Mouse (Mus musculus) spleen, adult 2 months (tissue): ENCODE measurements around the gene Plscr1. TPM values are rescaled to one million over a fixed set of nuclear protein-coding genes. Genes with fewer than 3 reads are reported as not detected.

Experiments used
- DNase-seq, 2 experiments: peaks; one replicate each; pipeline versions ENCODE4 v3.0.0 to v3.0.0-alpha.2; 2012 to 2021; ENCODE audit warnings: low spot score in 2 of 2, low read depth in 1 of 2
- H3K27ac ChIP-seq: fragments of 200-500 bp; 2 replicates; pipeline ENCODE4 v1.5.1; 2012; ENCODE audit warnings: low read length, inconsistent platforms; ENCODE audit not compliant: insufficient read depth
- H3K27me3 ChIP-seq: fragments of 200-500 bp; 2 replicates; pipeline ENCODE4 v1.6.1; 2012; ENCODE audit warnings: mild to moderate bottlenecking, moderate library complexity, low read length, inconsistent platforms; ENCODE audit not compliant: control insufficient read depth, insufficient read depth
- H3K36me3 ChIP-seq: fragments of 200-500 bp; 2 replicates; pipeline ENCODE4 v1.6.1; 2012; ENCODE audit warnings: mild to moderate bottlenecking, low read length, inconsistent platforms; ENCODE audit not compliant: control insufficient read depth, insufficient read depth
- H3K4me1 ChIP-seq: fragments of 200-500 bp; 2 replicates; pipeline ENCODE4 v1.6.1; 2011; ENCODE audit warnings: inconsistent platforms; ENCODE audit not compliant: control insufficient read depth, insufficient read depth, insufficient read length
- H3K4me3 ChIP-seq: fragments of 200-500 bp; 2 replicates; pipeline ENCODE4 v1.5.1; 2011; ENCODE audit warnings: mild to moderate bottlenecking, inconsistent platforms; ENCODE audit not compliant: insufficient read depth, insufficient read length; ENCODE audit errors: extremely low read depth
- CTCF ChIP-seq: fragments of 200-500 bp; IDR thresholded peaks from 2 replicates; pipeline ENCODE4 v1.5.1; 2011; ENCODE audit warnings: mild to moderate bottlenecking, inconsistent platforms; ENCODE audit not compliant: insufficient read depth, insufficient read length, insufficient replicate concordance; ENCODE audit errors: extremely low read depth
- POLR2A ChIP-seq: fragments of 200-500 bp; IDR thresholded peaks from 2 replicates; pipeline ENCODE4 v1.6.1; 2011; ENCODE audit warnings: low read depth, low read length, inconsistent platforms
- WGBS: fragments of 180-500 bp; shearing (Covaris S2); methylation state at CpG from one replicate; pipeline ENCODE4 v1.1.7; 2018; 5-methylcytosine and 5-hydroxymethylcytosine counted together
- polyA plus RNA-seq: library from polyadenylated mRNA; depleted of rRNA; stranded (reverse); fragments of >200 nt; gene quantifications from 2 replicates; pipeline ENCODE4 v1.2.3, GENCODE M21; 2012

Plscr1 gene
- polyA plus RNA-seq, 1 experiment: 3.6 TPM

- 71% methylated on average over 16 of the region's 16 CpGs for WGBS
- TF ChIP-seq POLR2A (no peak), CTCF (no peak)
- Histone ChIP-seq H3K4me3 (no peak overlapping the region), H3K27ac (no peak overlapping the region), H3K36me3 (no peaks in the 10 kb centered on the region), H3K27me3 (no peaks in the 10 kb centered on the region), H3K4me1 (no peaks in the 10 kb centered on the region)
- no peak for DNase-seq
Measured at GRCm38 (mm10) chr9:92228867-92229832, 20.4 kb upstream of the Plscr1 start.

DNA sequence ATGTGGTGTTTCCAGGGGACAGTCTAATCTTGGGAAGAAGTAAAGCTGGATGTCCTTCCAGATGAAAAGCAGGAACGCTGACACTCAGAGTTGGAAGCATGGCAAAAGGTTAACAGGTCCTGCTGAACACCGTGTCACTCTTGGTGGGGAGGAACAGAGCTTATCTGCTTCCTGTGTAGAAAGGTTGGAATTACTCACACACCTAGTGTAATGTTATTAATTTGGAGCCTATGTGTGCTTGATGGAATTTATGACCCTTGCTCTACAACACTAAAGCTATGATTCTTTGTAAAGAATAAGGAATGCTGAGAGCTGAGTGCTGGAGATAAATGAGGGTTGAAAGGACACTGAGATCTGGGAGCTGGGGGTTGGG, 19.7 kb upstream of the Plscr1 start:
- TF ChIP-seq POLR2A (no peak), CTCF (no peak)
- no peak for DNase-seq
- Histone ChIP-seq H3K4me1 (no peaks in the 10 kb centered on the region), H3K36me3 (no peaks in the 10 kb centered on the region), H3K4me3 (no peak overlapping the region), H3K27ac (no peak overlapping the region), H3K27me3 (no peaks in the 10 kb centered on the region)
- 56% methylated on average over 2 of the region's 2 CpGs for WGBS

GRCm38 (mm10) chr9:92234901-92235458, 14.6 kb upstream of the Plscr1 start:
- H3K4me3 ChIP-seq: no peak overlapping the region
- no peak overlapping the region for H3K27ac ChIP-seq
- H3K4me1 ChIP-seq: no peaks in the 10 kb centered on the region
- TF ChIP-seq POLR2A (no peak), CTCF (no peak)
- H3K36me3 ChIP-seq: no peaks in the 10 kb centered on the region
- H3K27me3 ChIP-seq: no peaks in the 10 kb centered on the region
- WGBS: 92% methylated on average over 11 of the region's 11 CpGs
- DNase-seq: no peak

- DNase-seq: no peak
- Histone ChIP-seq H3K27ac (no peak overlapping the region), H3K36me3 (no peaks in the 10 kb centered on the region), H3K4me3 (no peak overlapping the region), H3K27me3 (no peaks in the 10 kb centered on the region), H3K4me1 (peaks cover 5% of the 10 kb centered on the region)
- WGBS: 81% methylated on average over 7 of the region's 7 CpGs
- TF ChIP-seq POLR2A (no peak), CTCF (no peak)
Measured at GRCm38 (mm10) chr9:92248773-92249446, 640 bp upstream of the Plscr1 start.

- no peaks in the 10 kb centered on the region for H3K27me3 ChIP-seq
- WGBS: under 1% methylated on average over 40 of the region's 40 CpGs
- H3K4me1 ChIP-seq: peaks cover 5% of the 10 kb centered on the region
- H3K4me3 ChIP-seq: peak overlapping the region; percentile 68
- TF ChIP-seq POLR2A: no peak
- no peak for TF ChIP-seq CTCF
- peak in 1 of 2 experiments; percentile 53 for DNase-seq
- H3K36me3 ChIP-seq: no peaks in the 10 kb centered on the region
- peak overlapping the region; percentile 81 for H3K27ac ChIP-seq
Measured at GRCm38 (mm10) chr9:92249987-92250772, 630 bp downstream of the Plscr1 start.

- no peak for TF ChIP-seq CTCF
- TF ChIP-seq POLR2A: no peak
- Histone ChIP-seq H3K27ac (no peak overlapping the region), H3K27me3 (no peaks in the 10 kb centered on the region), H3K36me3 (no peaks in the 10 kb centered on the region), H3K4me1 (peaks cover 5% of the 10 kb centered on the region), H3K4me3 (no peak overlapping the region)
- WGBS: 21% methylated on average over 5 of the region's 5 CpGs
- no peak for DNase-seq
Measured at GRCm38 (mm10) chr9:92252718-92253117, 3.2 kb downstream of the Plscr1 start.
